Mouse (Mus musculus) lung, adult 18-20 months (tissue): ENCODE data around the gene Tap1.
A peak's percentile ranks its signal among the peaks of the same experiment; 100 is the strongest.

Source experiments
- DNase-seq, 2 experiments: peaks; one replicate each; pipeline ENCODE4 v3.0.0; 2022; ENCODE audit warnings: mixed read lengths in 2 of 2

Tap1 gene

DNA sequence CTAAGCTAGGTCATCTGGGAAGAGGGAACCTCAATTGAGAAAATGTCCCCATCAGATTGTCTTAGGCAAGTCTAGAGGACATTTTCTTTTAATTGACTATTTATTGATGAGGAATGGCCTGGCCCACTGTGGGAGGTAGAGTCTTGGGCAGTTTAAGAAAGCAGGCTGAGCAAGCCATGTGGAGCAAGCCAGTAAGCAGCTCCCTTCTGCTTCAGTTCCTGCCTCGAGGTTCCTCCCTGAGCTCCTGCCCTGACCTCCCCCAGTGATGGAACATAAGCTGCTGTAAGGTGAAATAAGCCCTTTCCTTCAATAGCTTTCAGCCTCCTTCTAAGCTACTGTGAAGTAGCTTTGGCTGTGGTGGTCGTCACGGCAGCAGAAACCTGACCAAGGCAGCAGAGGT lies 50.4 kb downstream of the Tap1 start:
- no peak for DNase-seq

DNA sequence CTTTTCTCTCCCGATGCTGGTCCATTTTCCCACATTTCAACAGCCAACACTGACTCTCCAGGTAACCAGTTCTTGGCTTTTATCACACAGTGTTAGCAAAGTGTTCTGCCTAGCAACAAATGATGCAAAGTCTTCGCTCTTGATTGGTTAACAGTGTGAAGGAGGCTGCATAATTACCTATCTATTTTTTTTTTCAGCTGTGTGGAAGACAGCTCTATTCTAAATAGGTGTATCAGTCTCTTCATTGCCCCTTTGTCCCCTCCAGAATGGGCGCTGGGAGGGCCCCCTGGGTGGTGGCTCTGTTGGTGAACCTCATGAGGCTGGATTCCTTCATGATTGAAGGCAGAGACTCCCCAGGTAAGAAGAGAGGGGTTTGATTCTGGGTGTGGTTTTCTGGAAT lies 51.4 kb downstream of the Tap1 start, which contains the start of gene H2-Ob:
TSS of gene H2-Ob (plus strand) at position 198 of the 400 bp plus-strand sequence.
- DNase-seq: peak in 1 of 2 experiments; percentile 71

GRCm38 (mm10) chr17:34239601-34240041 lies 52.3 kb downstream of the Tap1 start:
- DNase-seq: no peak

- DNase-seq: no peak
These were observed 53.0 kb downstream of the Tap1 start for GRCm38 (mm10) chr17:34240366-34240765.

DNA sequence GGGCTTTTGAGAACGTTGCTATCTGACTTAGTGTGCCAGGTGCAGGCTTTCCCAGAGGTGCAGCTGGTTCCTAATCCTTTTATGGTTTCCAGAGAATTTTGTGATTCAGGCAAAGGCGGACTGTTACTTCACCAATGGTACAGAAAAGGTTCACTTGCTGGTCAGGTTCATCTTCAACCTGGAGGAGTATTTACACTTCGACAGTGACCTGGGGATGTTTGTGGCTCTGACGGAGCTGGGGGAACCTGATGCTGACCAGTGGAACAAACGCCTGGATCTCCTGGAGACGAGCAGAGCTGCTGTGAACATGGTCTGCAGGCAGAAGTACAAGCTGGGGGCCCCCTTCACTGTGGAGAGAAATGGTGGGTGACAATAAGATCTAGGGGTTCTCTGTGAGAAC lies 53.6 kb downstream of the Tap1 start:
- DNase-seq: no peak

GRCm38 (mm10) chr17:34244656-34245055 lies 57.3 kb downstream of the Tap1 start:
- DNase-seq: no peak
